6 mouse cellular contexts compared by ENCODE assay signal in the genomic region with DNA sequence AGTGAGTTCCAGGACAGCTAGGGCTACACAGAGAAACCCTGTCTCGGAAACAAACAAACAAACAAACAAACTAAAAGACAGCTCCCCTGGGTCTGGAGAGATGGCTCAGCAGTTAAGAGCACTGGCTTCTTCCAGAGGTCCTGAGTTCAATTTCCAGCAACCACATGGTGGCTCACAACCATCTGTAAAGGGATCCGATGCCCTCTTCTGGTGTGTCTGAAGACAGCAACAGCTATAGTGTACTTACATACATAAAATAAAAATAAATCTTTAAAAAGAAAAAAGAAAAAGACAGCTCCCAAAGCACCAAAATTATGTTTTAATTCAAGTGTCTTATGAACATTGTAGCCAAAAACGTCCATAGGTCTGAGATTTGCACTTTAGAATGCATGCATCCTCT. TPM values are rescaled to one million over a fixed set of nuclear protein-coding genes. Genes with fewer than 3 reads are reported as not detected.
DNase-seq lines count a peak whose midpoint lies in the region; ATAC-seq and TF ChIP-seq lines count a peak whose summit lies in the region.
"Not testable (repeated sequence)": the region's sequence is repeated elsewhere in the genome, so short reads cannot be mapped to it uniquely, and the experiment has no call there.

No protein-coding gene starts in this region.

- WGBS in hindbrain, postnatal 0 days: 85% methylated on average over 3 of the region's 3 CpGs
- WGBS in lung, embryonic 14.5 days: 80% methylated on average over 3 of the region's 3 CpGs

- ATAC-seq in hindbrain, postnatal 0 days; lung, embryonic 14.5 days (ENCODE audit: insufficient read depth): not testable (repeated sequence)

- DNase-seq in 416B (ENCODE audit: low read depth): peak; percentile 21
- not testable (repeated sequence) for DNase-seq in MEL (ENCODE audit: low read depth, low spot score); gastrocnemius, adult 2 months; hindbrain, postnatal 0 days (ENCODE audit: low spot score); layer of hippocampus, adult 2 months (ENCODE audit: low spot score in 2 of 2); lung, embryonic 14.5 days

- intact Hi-C loops in gastrocnemius, adult 2 months (cut with DNase I): loop anchor here (1.0 to 5.0 kb wide), 2 partner anchors 140 to 218 kb away; no protein-coding TSS in a partner anchor

- not testable (repeated sequence) for H3K4me3 ChIP-seq in MEL (ENCODE audit: control insufficient read depth in 1 of 2, insufficient read depth in 1 of 2, low read depth in 2 of 2, low read length in 2 of 2); gastrocnemius, adult 2 months; hindbrain, postnatal 0 days (ENCODE audit: low read length); layer of hippocampus, adult 2 months; lung, embryonic 14.5 days (ENCODE audit: low read depth, low read length)

- not testable (repeated sequence) for H3K9me3 ChIP-seq in MEL (replicated peaks; ENCODE audit: insufficient read depth, low read length); hindbrain, postnatal 0 days (ENCODE audit: low read length); lung, embryonic 14.5 days (ENCODE audit: low read depth, low read length)

- TF ChIP-seq POLR2A in MEL (IDR thresholded peaks at IDR 0.05; ENCODE audit: control insufficient read depth in 1 of 2, insufficient read depth in 1 of 2, low read depth in 1 of 2, low read length in 2 of 2, poor library complexity in 1 of 2): not testable (repeated sequence)

- not testable (repeated sequence) for H3K4me1 ChIP-seq in MEL (ENCODE audit: control insufficient read depth in 1 of 2, insufficient read depth in 2 of 2, low read length in 2 of 2); hindbrain, postnatal 0 days (ENCODE audit: insufficient read depth, low read length); lung, embryonic 14.5 days (ENCODE audit: insufficient read depth)

- H3K27ac ChIP-seq in MEL (ENCODE audit: control insufficient read depth, low read depth, low read length); hindbrain, postnatal 0 days; layer of hippocampus, adult 2 months; lung, embryonic 14.5 days (ENCODE audit: low read depth): not testable (repeated sequence)
- 0 out of 2 replicates have a peak overlapping the region, but pooled peaks have one; percentile 12 for H3K27ac ChIP-seq in gastrocnemius, adult 2 months

- H3K79me2 ChIP-seq in MEL (ENCODE audit: control insufficient read depth, insufficient read depth, low read length, poor library complexity): not testable (repeated sequence)

- peak; percentile 27; the same call in 1 of the 2 replicates for TF ChIP-seq RAD21 in MEL (IDR thresholded peaks at IDR 0.05; ENCODE audit: low read depth, low read length)

- not testable (repeated sequence) for H3K9ac ChIP-seq in MEL (ENCODE audit: control insufficient read depth, low read depth, low read length, poor library complexity, severe bottlenecking); hindbrain, postnatal 0 days (replicated peaks; ENCODE audit: low read length); lung, embryonic 14.5 days

- TF ChIP-seq EP300 in MEL (IDR thresholded peaks at IDR 0.05; ENCODE audit: low read depth in 1 of 2, low read length in 2 of 2): not testable (repeated sequence)

- H3K27me3 ChIP-seq in MEL (ENCODE audit: control insufficient read depth in 1 of 2, insufficient read depth in 2 of 2, low read length in 2 of 2): not testable (repeated sequence)
- H3K27me3 ChIP-seq in hindbrain, postnatal 0 days (ENCODE audit: insufficient read depth, low read length): peaks cover 15% of the 10 kb centered on the region
- peaks cover 24% of the 10 kb centered on the region for H3K27me3 ChIP-seq in lung, embryonic 14.5 days (ENCODE audit: insufficient read depth, low read length)

- H3K4me2 ChIP-seq in hindbrain, postnatal 0 days (ENCODE audit: low read depth, low read length); lung, embryonic 14.5 days: not testable (repeated sequence)

- H3K36me3 ChIP-seq in MEL (ENCODE audit: control insufficient read depth in 1 of 2, insufficient read depth in 2 of 2, low read length in 2 of 2); hindbrain, postnatal 0 days (ENCODE audit: insufficient read depth, low read length); lung, embryonic 14.5 days (ENCODE audit: insufficient read depth): not testable (repeated sequence)

- TF ChIP-seq CTCF in MEL (IDR thresholded peaks at IDR 0.05 in 2 of 3, conservative IDR thresholded peaks at IDR 0.05 in 1 of 3; ENCODE audit: control insufficient read depth in 1 of 3, insufficient read depth in 1 of 3, low read depth in 2 of 3, low read length in 3 of 3, poor library complexity in 1 of 3, severe bottlenecking in 1 of 3): peak; percentile 13 to 28 (median 17); a peak in 3 of 6 replicates
- TF ChIP-seq CTCF in gastrocnemius, adult 2 months (IDR thresholded peaks at IDR 0.05): peak; percentile 49
- TF ChIP-seq CTCF in hindbrain, postnatal 0 days (IDR thresholded peaks at IDR 0.05; ENCODE audit: low read depth): peak; percentile 31
- peak; percentile 56 for TF ChIP-seq CTCF in layer of hippocampus, adult 2 months (conservative IDR thresholded peaks at IDR 0.05)
- TF ChIP-seq CTCF in lung, embryonic 14.5 days (IDR thresholded peaks at IDR 0.05; ENCODE audit: low read depth): peak; percentile 21; the same call in 1 of the 2 replicates

TF ChIP-seq in MEL, 35 proteins besides CTCF, POLR2A, EP300 and RAD21:
- TF ChIP-seq SMC3 (IDR thresholded peaks at IDR 0.05; ENCODE audit: low read depth, low read length) (peak; percentile 29; the same call in 1 of the 2 replicates), ZC3H11A (IDR thresholded peaks at IDR 0.05; ENCODE audit: low read depth, low read length) (peak; percentile 59)

RNA-seq across cellular contexts. Expression of a gene that starts 8.5 kb away (rescaled TPM):
- total RNA-seq in MEL (2012; rRNA removed): 362 and 381 TPM in 2 replicates
- polyA plus RNA-seq in MEL (2012; ENCODE audit: insufficient read depth in 1 of 2, insufficient read length in 2 of 2, low read depth in 1 of 2, low replicate concordance in 2 of 2, missing spikeins in 1 of 2): 100 to 1,000 TPM in 1 of 2 experiments, not detected in 1; 190 TPM
- total RNA-seq in gastrocnemius, adult 2 months (2021): 100 to 1,000 TPM; 122 to 144 TPM
- 29.0 and 48.7 TPM in 2 replicates for total RNA-seq in hindbrain, postnatal 0 days (2014; rRNA removed)
- 66.4 and 67.1 TPM in 2 replicates for polyA plus RNA-seq in hindbrain, postnatal 0 days (2015; fragmentation: Nextera tagmentation; extraction: Ambion mirVana)
- total RNA-seq in layer of hippocampus, adult 2 months (2021): 10 to 100 TPM; 64.9 to 65.6 TPM
- 55.1 and 57.6 TPM in 2 replicates for polyA plus RNA-seq in lung, embryonic 14.5 days (2014; fragmentation: Nextera tagmentation; extraction: Ambion mirVana)
